Mouse (Mus musculus) neural tube, embryonic 12.5 days (tissue): ENCODE measurements at regions not wholly inside any gene's neighbourhood (a gene's known extent, or its start where the extent isn't known, plus 50 kb on each side); places are given as distances from the start of the nearest gene placed in this dataset.

Source experiments
- ATAC-seq: fragments of 200-750 bp; cut with Nextera tagmentation; 2 replicates; pipeline ENCODE4 v1.8.0; 2017; ENCODE audit warnings: low read depth, mild to moderate bottlenecking, moderate TSS enrichment, moderate library complexity; ENCODE audit not compliant: low FRiP score
- H3K27ac ChIP-seq: fragments of 300-500 bp; sonication (generic); 2 replicates; pipeline ENCODE4 v1.5.1; 2016
- H3K27me3 ChIP-seq: fragments of 300-500 bp; sonication (generic); replicated peaks from 2 replicates; pipeline ENCODE4 v1.6.1; 2016; ENCODE audit warnings: mild to moderate bottlenecking
- H3K36me3 ChIP-seq: fragments of 300-500 bp; sonication (generic); 2 replicates; pipeline ENCODE4 v1.6.1; 2016; ENCODE audit warnings: mild to moderate bottlenecking
- H3K4me1 ChIP-seq: fragments of 300-500 bp; sonication (generic); 2 replicates; pipeline ENCODE4 v1.6.1; 2016
- H3K4me2 ChIP-seq: fragments of 300-500 bp; sonication (generic); replicated peaks from 2 replicates; pipeline ENCODE4 v1.6.1; 2016; ENCODE audit warnings: mild to moderate bottlenecking
- H3K4me3 ChIP-seq: fragments of 300-500 bp; sonication (generic); 2 replicates; pipeline ENCODE4 v1.5.1; 2016
- H3K9ac ChIP-seq: fragments of 300-500 bp; sonication (generic); 2 replicates; pipeline ENCODE4 v1.6.1; 2016; ENCODE audit warnings: mild to moderate bottlenecking
- H3K9me3 ChIP-seq: fragments of 300-500 bp; sonication (generic); 2 replicates; pipeline ENCODE4 v1.6.1; 2016; ENCODE audit warnings: mild to moderate bottlenecking
- WGBS: fragments of 180-500 bp; shearing (Covaris S2); methylation state at CpG from one replicate; pipeline ENCODE4 v1.1.7; 2016; 5-methylcytosine and 5-hydroxymethylcytosine counted together

- Histone ChIP-seq H3K4me3 (no peak overlapping the region), H3K36me3 (no peaks in the 10 kb centered on the region), H3K4me2 (no peak overlapping the region), H3K27me3 (no peaks in the 10 kb centered on the region), H3K9ac (no peak overlapping the region), H3K4me1 (no peaks in the 10 kb centered on the region), H3K9me3 (no peaks in the 10 kb centered on the region), H3K27ac (no peak overlapping the region)
- no peak for ATAC-seq
- WGBS = 69% methylated on average over 6 of the region's 6 CpGs
These were observed 279.8 kb upstream of the Foxq1 start for GRCm38 (mm10) chr13:31276005-31276644.

GRCm38 (mm10) chr13:31290630-31291029 is 265.3 kb upstream of the Foxq1 start:
- no peak overlapping the region for H3K9ac ChIP-seq
- no peaks in the 10 kb centered on the region for H3K9me3 ChIP-seq
- no peak overlapping the region for H3K4me3 ChIP-seq
- 95% methylated on average over 7 of the region's 7 CpGs for WGBS
- H3K4me2 ChIP-seq = no peak overlapping the region
- H3K27ac ChIP-seq = no peak overlapping the region
- H3K27me3 ChIP-seq = no peaks in the 10 kb centered on the region
- no peak for ATAC-seq
- no peaks in the 10 kb centered on the region for H3K4me1 ChIP-seq
- H3K36me3 ChIP-seq = no peaks in the 10 kb centered on the region

- Histone ChIP-seq H3K9ac (no peak overlapping the region), H3K9me3 (no peaks in the 10 kb centered on the region), H3K27me3 (no peaks in the 10 kb centered on the region), H3K4me1 (no peaks in the 10 kb centered on the region), H3K4me2 (no peak overlapping the region), H3K4me3 (no peak overlapping the region), H3K27ac (no peak overlapping the region), H3K36me3 (no peaks in the 10 kb centered on the region)
- ATAC-seq = no peak
- 86% methylated on average over 13 of the region's 13 CpGs for WGBS
These were observed 263.1 kb upstream of the Foxq1 start for GRCm38 (mm10) chr13:31292584-31293387.

- Histone ChIP-seq H3K27me3 (no peaks in the 10 kb centered on the region), H3K4me1 (no peaks in the 10 kb centered on the region), H3K9me3 (no peaks in the 10 kb centered on the region), H3K27ac (no peak overlapping the region), H3K9ac (no peak overlapping the region), H3K36me3 (no peaks in the 10 kb centered on the region), H3K4me3 (no peak overlapping the region), H3K4me2 (no peak overlapping the region)
- ATAC-seq = no peak
- WGBS = 90% methylated on average over 6 of the region's 7 CpGs
These were observed 261.9 kb upstream of the Foxq1 start for GRCm38 (mm10) chr13:31294011-31294410.

- WGBS = 84% methylated on average over 5 of the region's 5 CpGs
These were observed 252.7 kb upstream of the Foxq1 start for GRCm38 (mm10) chr13:31303194-31303593.

GRCm38 (mm10) chr13:31304286-31304865 is 251.6 kb upstream of the Foxq1 start:
- 82% methylated on average over 5 of the region's 5 CpGs for WGBS

More at GRCm38 (mm10) chr13:31303194-31303593, 252.7 kb upstream of the Foxq1 start:
- H3K9ac ChIP-seq = no peak overlapping the region
- no peak overlapping the region for H3K27ac ChIP-seq
- no peaks in the 10 kb centered on the region for H3K27me3 ChIP-seq
- no peaks in the 10 kb centered on the region for H3K4me1 ChIP-seq
- no peaks in the 10 kb centered on the region for H3K9me3 ChIP-seq
- H3K36me3 ChIP-seq = no peaks in the 10 kb centered on the region
- no peak for ATAC-seq
- no peak overlapping the region for H3K4me3 ChIP-seq
- no peak overlapping the region for H3K4me2 ChIP-seq

GRCm38 (mm10) chr13:31309083-31309621 is 246.8 kb upstream of the Foxq1 start:
- no peak overlapping the region for H3K4me2 ChIP-seq
- no peaks in the 10 kb centered on the region for H3K9me3 ChIP-seq
- no peaks in the 10 kb centered on the region for H3K4me1 ChIP-seq
- no peak overlapping the region for H3K27ac ChIP-seq
- no peaks in the 10 kb centered on the region for H3K27me3 ChIP-seq
- no peak overlapping the region for H3K4me3 ChIP-seq
- no peak for ATAC-seq
- no peaks in the 10 kb centered on the region for H3K36me3 ChIP-seq
- 77% methylated on average over 6 of the region's 6 CpGs for WGBS
- H3K9ac ChIP-seq = no peak overlapping the region

More at GRCm38 (mm10) chr13:31304286-31304865, 251.6 kb upstream of the Foxq1 start:
- Histone ChIP-seq H3K9me3 (no peaks in the 10 kb centered on the region), H3K9ac (no peak overlapping the region), H3K27me3 (no peaks in the 10 kb centered on the region), H3K27ac (no peak overlapping the region), H3K36me3 (no peaks in the 10 kb centered on the region), H3K4me2 (no peak overlapping the region), H3K4me1 (no peaks in the 10 kb centered on the region), H3K4me3 (no peak overlapping the region)
- ATAC-seq = no peak

- 66% methylated on average over 7 of the region's 7 CpGs for WGBS
- no peak overlapping the region for H3K4me3 ChIP-seq
- no peaks in the 10 kb centered on the region for H3K9me3 ChIP-seq
- H3K4me1 ChIP-seq = no peaks in the 10 kb centered on the region
- H3K27ac ChIP-seq = no peak overlapping the region
- no peaks in the 10 kb centered on the region for H3K36me3 ChIP-seq
- H3K27me3 ChIP-seq = no peaks in the 10 kb centered on the region
- ATAC-seq = no peak
- H3K9ac ChIP-seq = no peak overlapping the region
- no peak overlapping the region for H3K4me2 ChIP-seq
These were observed 243.2 kb upstream of the Foxq1 start for GRCm38 (mm10) chr13:31312772-31313171.

- no peak for ATAC-seq
- no peaks in the 10 kb centered on the region for H3K36me3 ChIP-seq
- WGBS = 73% methylated on average over 5 of the region's 5 CpGs
These were observed 242.1 kb upstream of the Foxq1 start for GRCm38 (mm10) chr13:31313821-31314220.

GRCm38 (mm10) chr13:31317066-31317465 is 238.9 kb upstream of the Foxq1 start:
- 87% methylated on average over 8 of the region's 8 CpGs for WGBS
- Histone ChIP-seq H3K36me3 (no peaks in the 10 kb centered on the region), H3K9ac (no peak overlapping the region), H3K4me2 (no peak overlapping the region), H3K4me3 (no peak overlapping the region), H3K4me1 (no peaks in the 10 kb centered on the region), H3K9me3 (no peaks in the 10 kb centered on the region), H3K27me3 (no peaks in the 10 kb centered on the region), H3K27ac (no peak overlapping the region)
- ATAC-seq = no peak

More at GRCm38 (mm10) chr13:31313821-31314220, 242.1 kb upstream of the Foxq1 start:
- H3K27ac ChIP-seq = no peak overlapping the region
- H3K4me3 ChIP-seq = no peak overlapping the region
- no peaks in the 10 kb centered on the region for H3K9me3 ChIP-seq
- no peaks in the 10 kb centered on the region for H3K27me3 ChIP-seq
- H3K4me1 ChIP-seq = no peaks in the 10 kb centered on the region
- H3K9ac ChIP-seq = no peak overlapping the region
- H3K4me2 ChIP-seq = no peak overlapping the region

- ATAC-seq = no peak
- no peaks in the 10 kb centered on the region for H3K9me3 ChIP-seq
- H3K36me3 ChIP-seq = no peaks in the 10 kb centered on the region
- H3K9ac ChIP-seq = no peak overlapping the region
- 93% methylated on average over 2 of the region's 2 CpGs for WGBS
- H3K4me1 ChIP-seq = no peaks in the 10 kb centered on the region
- no peak overlapping the region for H3K4me3 ChIP-seq
- H3K27me3 ChIP-seq = no peaks in the 10 kb centered on the region
- no peak overlapping the region for H3K27ac ChIP-seq
- H3K4me2 ChIP-seq = no peak overlapping the region
These were observed 237.9 kb upstream of the Foxq1 start for GRCm38 (mm10) chr13:31318008-31318407.

GRCm38 (mm10) chr13:31321411-31321810 is 234.5 kb upstream of the Foxq1 start:
- 44% methylated on average over 2 of the region's 2 CpGs for WGBS
- Histone ChIP-seq H3K27ac (no peak overlapping the region), H3K36me3 (no peaks in the 10 kb centered on the region), H3K27me3 (no peaks in the 10 kb centered on the region), H3K4me2 (no peak overlapping the region), H3K9me3 (no peaks in the 10 kb centered on the region), H3K4me1 (no peaks in the 10 kb centered on the region), H3K4me3 (no peak overlapping the region), H3K9ac (no peak overlapping the region)
- no peak for ATAC-seq
